Mouse (Mus musculus): ENCODE data around the gene Fgf2. TPM values are rescaled to one million over a fixed set of nuclear protein-coding genes. Genes with fewer than 3 reads are reported as not detected.

The Fgf2 gene
- polyA plus RNA-seq (2015; fragmentation: Nextera tagmentation; extraction: Ambion mirVana): 0.26 and 0.29 TPM in 2 replicates

- Histone ChIP-seq H3K4me2 (ENCODE audit: low read depth, low read length) (peak within 1 kb of the TSS; percentile 89), H3K9ac (replicated peaks) (peak within 1 kb of the TSS; percentile 57), H3K27me3 (ENCODE audit: insufficient read depth, low read length) (peaks cover 36% of the 10 kb centered on the region), H3K36me3 (replicated peaks; ENCODE audit: insufficient read depth, low read length) (no peaks in the 10 kb centered on the region), H3K27ac (ENCODE audit: low read depth) (no peak within 1 kb of the TSS), H3K4me1 (ENCODE audit: insufficient read depth) (peaks cover 7% of the 10 kb centered on the region; the same call in 1 of the 2 replicates), H3K4me3 (ENCODE audit: low read depth, low read length) (peak within 1 kb of the TSS; percentile 59), H3K9me3 (ENCODE audit: low read length) (no peaks in the 10 kb centered on the region)
- WGBS (ENCODE audit: insufficient replicate concordance): 1% methylated on average over 63 of the region's 75 CpGs
- ATAC-seq (no peak; the same call in 1 of the 2 replicates), DNase-seq (peak; percentile 22)
- TF ChIP-seq CTCF (IDR thresholded peaks at IDR 0.05; ENCODE audit: low read depth): no peak
- TF ChIP-seq EP300 (IDR thresholded peaks at IDR 0.05; ENCODE audit: low read depth): no peak
Measured at GRCm38 (mm10) chr3:37348221-37349165, at the start of gene Fgf2. Gene Fgf2, plus strand, starts transcription at chr3:37348346.

GRCm38 (mm10) chr3:37299470-37299869, 48.7 kb upstream of the Fgf2 start:
- no peaks in the 10 kb centered on the region for H3K27me3 ChIP-seq (ENCODE audit: insufficient read depth, low read length)
- no peak overlapping the region for H3K4me3 ChIP-seq (ENCODE audit: low read depth, low read length)
- WGBS (ENCODE audit: insufficient replicate concordance): 78% methylated on average over 3 of the region's 3 CpGs
- DNase-seq (no peak), ATAC-seq (no peak)
- H3K9ac ChIP-seq (replicated peaks): no peak overlapping the region
- no peak overlapping the region for H3K4me2 ChIP-seq (ENCODE audit: low read depth, low read length)
- H3K36me3 ChIP-seq (replicated peaks; ENCODE audit: insufficient read depth, low read length): no peaks in the 10 kb centered on the region
- no peaks in the 10 kb centered on the region for H3K9me3 ChIP-seq (ENCODE audit: low read length)
- H3K27ac ChIP-seq (ENCODE audit: low read depth): no peak overlapping the region
- no peaks in the 10 kb centered on the region; the same call in 1 of the 2 replicates for H3K4me1 ChIP-seq (ENCODE audit: insufficient read depth)
- no peak for TF ChIP-seq EP300 (IDR thresholded peaks at IDR 0.05; ENCODE audit: low read depth)
- TF ChIP-seq CTCF (IDR thresholded peaks at IDR 0.05; ENCODE audit: low read depth): no peak

- ATAC-seq (no peak), DNase-seq (peak; percentile 72)
- TF ChIP-seq CTCF (IDR thresholded peaks at IDR 0.05; ENCODE audit: low read depth): peak; percentile 86
- TF ChIP-seq EP300 (IDR thresholded peaks at IDR 0.05; ENCODE audit: low read depth): no peak
- H3K4me3 ChIP-seq (ENCODE audit: low read depth, low read length): no peak overlapping the region
- no peaks in the 10 kb centered on the region; the same call in 1 of the 2 replicates for H3K4me1 ChIP-seq (ENCODE audit: insufficient read depth)
- H3K36me3 ChIP-seq (replicated peaks; ENCODE audit: insufficient read depth, low read length): no peaks in the 10 kb centered on the region
- no peak overlapping the region for H3K4me2 ChIP-seq (ENCODE audit: low read depth, low read length)
- no peaks in the 10 kb centered on the region for H3K9me3 ChIP-seq (ENCODE audit: low read length)
- 35% methylated on average over 12 of the region's 12 CpGs for WGBS (ENCODE audit: insufficient replicate concordance)
- H3K27ac ChIP-seq (ENCODE audit: low read depth): no peak overlapping the region
- H3K9ac ChIP-seq (replicated peaks): no peak overlapping the region
- H3K27me3 ChIP-seq (ENCODE audit: insufficient read depth, low read length): no peaks in the 10 kb centered on the region
Measured at GRCm38 (mm10) chr3:37302685-37303084, 45.5 kb upstream of the Fgf2 start.

- Histone ChIP-seq H3K27me3 (ENCODE audit: insufficient read depth, low read length) (no peaks in the 10 kb centered on the region), H3K9ac (replicated peaks) (no peak overlapping the region), H3K4me1 (ENCODE audit: insufficient read depth) (no peaks in the 10 kb centered on the region; the same call in 1 of the 2 replicates), H3K9me3 (ENCODE audit: low read length) (no peaks in the 10 kb centered on the region), H3K4me2 (ENCODE audit: low read depth, low read length) (no peak overlapping the region), H3K36me3 (replicated peaks; ENCODE audit: insufficient read depth, low read length) (no peaks in the 10 kb centered on the region), H3K4me3 (ENCODE audit: low read depth, low read length) (no peak overlapping the region), H3K27ac (ENCODE audit: low read depth) (0 out of 2 replicates have a peak overlapping the region, but pooled peaks have one; percentile 32)
- ATAC-seq (peak; percentile 47), DNase-seq (no peak)
- 46% methylated on average over 8 of the region's 8 CpGs for WGBS (ENCODE audit: insufficient replicate concordance)
- TF ChIP-seq CTCF (IDR thresholded peaks at IDR 0.05; ENCODE audit: low read depth) (no peak), EP300 (IDR thresholded peaks at IDR 0.05; ENCODE audit: low read depth) (peak; percentile 84)
Measured at GRCm38 (mm10) chr3:37303392-37304139, 44.6 kb upstream of the Fgf2 start.

GRCm38 (mm10) chr3:37311897-37312369, 36.2 kb upstream of the Fgf2 start:
- H3K9ac ChIP-seq (replicated peaks): peak overlapping the region; percentile 91
- TF ChIP-seq CTCF (IDR thresholded peaks at IDR 0.05; ENCODE audit: low read depth): no peak
- TF ChIP-seq EP300 (IDR thresholded peaks at IDR 0.05; ENCODE audit: low read depth): no peak
- WGBS (ENCODE audit: insufficient replicate concordance): 2% methylated on average over 10 of the region's 10 CpGs
- H3K9me3 ChIP-seq (ENCODE audit: low read length): no peaks in the 10 kb centered on the region
- no peaks in the 10 kb centered on the region for H3K27me3 ChIP-seq (ENCODE audit: insufficient read depth, low read length)
- H3K36me3 ChIP-seq (replicated peaks; ENCODE audit: insufficient read depth, low read length): no peaks in the 10 kb centered on the region
- peak overlapping the region; percentile 95 for H3K4me3 ChIP-seq (ENCODE audit: low read depth, low read length)
- H3K27ac ChIP-seq (ENCODE audit: low read depth): no peak overlapping the region
- peak; percentile 46 for ATAC-seq
- H3K4me2 ChIP-seq (ENCODE audit: low read depth, low read length): peak overlapping the region; percentile 97
- DNase-seq: no peak
- peaks cover 4% of the 10 kb centered on the region; the same call in 1 of the 2 replicates for H3K4me1 ChIP-seq (ENCODE audit: insufficient read depth)

All from liver, postnatal 0 days (tissue).